Mouse (Mus musculus): Measurements from ENCODE around the gene Rnf130. TPM values are rescaled to one million over a fixed set of nuclear protein-coding genes. Genes with fewer than 3 reads are reported as not detected.

The Rnf130 gene
- polyA plus RNA-seq, 1 experiment: 33.0 TPM

- WGBS: 55% methylated on average over 10 of the region's 10 CpGs
- TF ChIP-seq CTCF (IDR thresholded peaks at IDR 0.05; ENCODE audit: control insufficient read depth, insufficient read depth, low read length) (no peak), POLR2A (IDR thresholded peaks at IDR 0.05; ENCODE audit: borderline replicate concordance, control insufficient read depth, low read depth, low read length) (no peak)
- H3K4me1 ChIP-seq (ENCODE audit: control insufficient read depth, insufficient read depth, low read length): no peaks in the 10 kb centered on the region
- H3K27ac ChIP-seq (ENCODE audit: control insufficient read depth, insufficient read depth, low read depth, low read length, poor library complexity): no peak overlapping the region
- no peak overlapping the region for H3K4me3 ChIP-seq (replicated peaks; ENCODE audit: control insufficient read depth, low read depth, low read length)
These were observed 48.7 kb downstream of the Rnf130 start for GRCm38 (mm10) chr11:50073830-50074229.

- no peak for TF ChIP-seq POLR2A (IDR thresholded peaks at IDR 0.05; ENCODE audit: borderline replicate concordance, control insufficient read depth, low read depth, low read length)
- TF ChIP-seq CTCF (IDR thresholded peaks at IDR 0.05; ENCODE audit: control insufficient read depth, insufficient read depth, low read length): no peak
- Histone ChIP-seq H3K27ac (ENCODE audit: control insufficient read depth, insufficient read depth, low read depth, low read length, poor library complexity) (no peak overlapping the region), H3K4me1 (ENCODE audit: control insufficient read depth, insufficient read depth, low read length) (no peaks in the 10 kb centered on the region), H3K4me3 (replicated peaks; ENCODE audit: control insufficient read depth, low read depth, low read length) (no peak overlapping the region)
- WGBS: 93% methylated on average over 4 of the region's 4 CpGs
These were observed 51.6 kb downstream of the Rnf130 start for GRCm38 (mm10) chr11:50076756-50077155.

GRCm38 (mm10) chr11:50081365-50082190 lies 56.4 kb downstream of the Rnf130 start:
- Histone ChIP-seq H3K4me1 (ENCODE audit: control insufficient read depth, insufficient read depth, low read length) (no peaks in the 10 kb centered on the region), H3K4me3 (replicated peaks; ENCODE audit: control insufficient read depth, low read depth, low read length) (no peak overlapping the region), H3K27ac (ENCODE audit: control insufficient read depth, insufficient read depth, low read depth, low read length, poor library complexity) (no peak overlapping the region)
- 61% methylated on average over 5 of the region's 5 CpGs for WGBS
- no peak for TF ChIP-seq CTCF (IDR thresholded peaks at IDR 0.05; ENCODE audit: control insufficient read depth, insufficient read depth, low read length)

- whole genome bisulfite sequencing: 81% methylated on average over 3 of the region's 3 CpGs
- Histone ChIP-seq H3K27ac (ENCODE audit: control insufficient read depth, insufficient read depth, low read depth, low read length, poor library complexity) (no peak overlapping the region), H3K4me3 (replicated peaks; ENCODE audit: control insufficient read depth, low read depth, low read length) (no peak overlapping the region), H3K4me1 (ENCODE audit: control insufficient read depth, insufficient read depth, low read length) (no peaks in the 10 kb centered on the region)
- no peak for TF ChIP-seq POLR2A (IDR thresholded peaks at IDR 0.05; ENCODE audit: borderline replicate concordance, control insufficient read depth, low read depth, low read length)
- TF ChIP-seq CTCF (IDR thresholded peaks at IDR 0.05; ENCODE audit: control insufficient read depth, insufficient read depth, low read length): no peak
These were observed 61.1 kb downstream of the Rnf130 start for GRCm38 (mm10) chr11:50086211-50086610.

GRCm38 (mm10) chr11:50089840-50090239 lies 64.7 kb downstream of the Rnf130 start:
- H3K4me3 ChIP-seq (replicated peaks; ENCODE audit: control insufficient read depth, low read depth, low read length): no peak overlapping the region
- no peak overlapping the region for H3K27ac ChIP-seq (ENCODE audit: control insufficient read depth, insufficient read depth, low read depth, low read length, poor library complexity)
- no peak for TF ChIP-seq POLR2A (IDR thresholded peaks at IDR 0.05; ENCODE audit: borderline replicate concordance, control insufficient read depth, low read depth, low read length)
- TF ChIP-seq CTCF (IDR thresholded peaks at IDR 0.05; ENCODE audit: control insufficient read depth, insufficient read depth, low read length): no peak
- WGBS: 88% methylated on average over 1 of the region's 1 CpGs
- H3K4me1 ChIP-seq (ENCODE audit: control insufficient read depth, insufficient read depth, low read length): no peaks in the 10 kb centered on the region

GRCm38 (mm10) chr11:50090982-50091675 lies 66.0 kb downstream of the Rnf130 start:
- Histone ChIP-seq H3K4me3 (replicated peaks; ENCODE audit: control insufficient read depth, low read depth, low read length) (no peak overlapping the region), H3K27ac (ENCODE audit: control insufficient read depth, insufficient read depth, low read depth, low read length, poor library complexity) (no peak overlapping the region), H3K4me1 (ENCODE audit: control insufficient read depth, insufficient read depth, low read length) (no peaks in the 10 kb centered on the region)
- 77% methylated on average over 5 of the region's 5 CpGs for WGBS
- TF ChIP-seq CTCF (IDR thresholded peaks at IDR 0.05; ENCODE audit: control insufficient read depth, insufficient read depth, low read length): no peak
- TF ChIP-seq POLR2A (IDR thresholded peaks at IDR 0.05; ENCODE audit: borderline replicate concordance, control insufficient read depth, low read depth, low read length): no peak

- no peak overlapping the region for H3K4me3 ChIP-seq (replicated peaks; ENCODE audit: control insufficient read depth, low read depth, low read length)
- TF ChIP-seq CTCF (IDR thresholded peaks at IDR 0.05; ENCODE audit: control insufficient read depth, insufficient read depth, low read length) (no peak), POLR2A (IDR thresholded peaks at IDR 0.05; ENCODE audit: borderline replicate concordance, control insufficient read depth, low read depth, low read length) (no peak)
- H3K4me1 ChIP-seq (ENCODE audit: control insufficient read depth, insufficient read depth, low read length): no peaks in the 10 kb centered on the region
- H3K27ac ChIP-seq (ENCODE audit: control insufficient read depth, insufficient read depth, low read depth, low read length, poor library complexity): no peak overlapping the region
These were observed 66.5 kb downstream of the Rnf130 start for GRCm38 (mm10) chr11:50091681-50092080.

- no peak overlapping the region for H3K27ac ChIP-seq (ENCODE audit: control insufficient read depth, insufficient read depth, low read depth, low read length, poor library complexity)
- H3K4me3 ChIP-seq (replicated peaks; ENCODE audit: control insufficient read depth, low read depth, low read length): no peak overlapping the region
- 83% methylated on average over 9 of the region's 9 CpGs for WGBS
- no peaks in the 10 kb centered on the region; the same call in 1 of the 2 replicates for H3K4me1 ChIP-seq (ENCODE audit: control insufficient read depth, insufficient read depth, low read length)
- TF ChIP-seq CTCF (IDR thresholded peaks at IDR 0.05; ENCODE audit: control insufficient read depth, insufficient read depth, low read length): no peak
- no peak for TF ChIP-seq POLR2A (IDR thresholded peaks at IDR 0.05; ENCODE audit: borderline replicate concordance, control insufficient read depth, low read depth, low read length)
These were observed 70.5 kb downstream of the Rnf130 start for GRCm38 (mm10) chr11:50095661-50096060.
